Mouse (Mus musculus) v-Abl transformed pro-B cells (cell line): Measurements from ENCODE around the gene Slc2a8.

Source experiments
- in situ Hi-C, 2 experiments: fragments of 400-800 bp; cut with MboI; formaldehyde crosslinking; loops; one replicate each; pipeline ENCODE4 v1.15.1; 2025; ENCODE audit not compliant: unreplicated experiment in 2 of 2

Slc2a8 gene

DNA sequence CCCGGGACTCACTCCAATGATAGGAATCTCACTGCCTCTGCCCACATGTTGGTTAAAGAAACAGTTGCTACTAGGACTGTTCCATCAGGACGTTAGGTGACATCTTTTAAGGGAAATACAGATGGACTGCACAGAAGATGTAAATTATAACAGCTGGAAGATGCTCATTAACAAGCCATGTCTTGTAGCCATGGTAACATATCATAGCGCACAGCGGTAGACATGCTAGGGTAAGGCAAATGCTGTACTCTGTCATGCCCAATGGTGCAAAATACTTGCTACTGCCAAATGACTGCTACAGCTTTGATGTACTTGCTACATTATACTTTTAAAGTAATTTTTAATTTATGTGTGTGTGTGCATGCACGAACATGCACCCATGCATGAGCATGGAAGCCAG, 4.8 kb downstream of the Slc2a8 start:
- in situ Hi-C loops = no loop called here

DNA sequence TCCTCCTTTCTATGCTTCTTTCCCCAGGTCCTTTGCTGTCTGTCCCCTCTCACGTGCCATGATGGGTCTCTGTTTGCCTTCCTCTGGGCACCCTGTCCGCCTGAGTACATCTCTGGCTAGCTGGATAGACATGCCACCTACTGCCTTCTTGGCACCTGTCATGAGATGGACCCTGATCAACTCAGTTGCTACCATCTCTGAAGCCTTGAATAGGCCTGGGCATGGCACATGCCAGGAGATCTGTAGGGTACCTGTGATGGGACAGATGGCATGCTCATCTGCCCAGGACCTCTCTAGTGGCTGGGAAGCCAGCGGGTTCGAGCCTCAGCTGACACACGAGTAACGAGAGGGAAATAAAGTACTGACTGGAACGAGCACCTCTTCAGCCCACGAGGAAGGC, 7.7 kb downstream of the Slc2a8 start:
- in situ Hi-C loops = no loop called here

DNA sequence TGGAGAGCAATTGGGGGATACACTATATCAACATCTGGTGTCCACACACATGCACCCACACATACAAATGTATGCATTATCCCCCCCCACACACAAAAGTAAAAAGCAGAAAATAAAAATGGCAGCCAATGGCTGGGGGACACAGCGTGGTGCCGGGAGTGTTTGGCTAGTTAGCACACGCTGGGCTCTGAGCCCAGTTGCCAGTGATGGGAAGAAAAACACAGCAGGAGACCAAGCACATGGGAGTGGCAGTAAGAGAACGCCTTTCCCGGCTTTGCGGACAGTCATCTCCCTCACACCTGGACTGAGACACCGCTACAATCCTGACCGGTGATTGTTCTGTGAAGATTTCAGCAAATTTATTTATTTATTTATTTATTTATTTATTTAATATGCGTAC, 10.6 kb downstream of the Slc2a8 start:
- in situ Hi-C loops = no loop called here

DNA sequence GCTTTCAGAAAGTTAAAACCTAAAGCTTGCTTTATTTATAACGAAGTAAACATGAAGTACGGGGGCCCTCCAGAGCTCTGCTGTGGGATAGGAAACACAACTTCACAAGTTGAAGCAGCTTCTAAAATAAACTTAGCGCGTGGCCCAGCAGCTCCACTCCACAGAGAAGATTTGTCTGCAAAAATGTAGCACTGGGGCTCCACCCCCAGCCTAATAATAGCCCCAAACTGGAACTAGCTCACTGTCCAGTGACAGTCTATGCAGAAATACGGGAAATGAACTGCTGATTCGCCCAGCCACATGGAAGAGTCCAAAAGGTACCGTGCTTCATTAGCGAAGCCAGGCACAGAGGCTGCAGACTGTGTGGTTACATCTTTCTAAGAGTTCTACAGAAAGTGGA, 12.6 kb downstream of the Slc2a8 start:
- in situ Hi-C loops = no loop called here

DNA sequence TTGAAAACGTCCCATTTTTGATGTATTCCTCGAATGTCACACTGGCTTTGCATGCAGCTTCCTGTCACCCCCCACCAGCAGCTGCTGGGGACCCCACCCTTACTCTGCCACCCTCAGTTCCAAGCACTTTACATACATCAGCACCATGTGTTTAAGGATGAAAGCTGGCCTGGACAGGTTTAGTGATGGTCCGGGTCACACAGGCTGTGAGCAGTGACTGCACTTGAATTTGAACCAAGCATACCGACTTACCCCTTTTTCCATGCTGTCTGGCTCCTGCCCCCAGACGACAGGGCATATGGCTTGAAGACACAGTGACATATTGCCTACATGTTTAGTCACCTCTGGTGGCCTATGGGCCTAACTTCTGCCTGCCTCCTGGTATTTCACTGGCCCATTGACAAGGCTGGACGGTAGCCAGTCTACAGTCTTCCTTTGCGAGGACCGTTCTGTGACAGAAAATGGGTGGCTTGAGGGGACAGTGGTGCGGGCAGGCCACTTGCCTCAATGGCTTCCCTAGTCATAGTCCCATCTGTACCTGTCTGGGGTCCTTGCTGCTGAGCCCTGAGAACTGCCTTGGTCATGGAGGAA, 13.8 kb downstream of the Slc2a8 start:
- in situ Hi-C loops = no loop called here

DNA sequence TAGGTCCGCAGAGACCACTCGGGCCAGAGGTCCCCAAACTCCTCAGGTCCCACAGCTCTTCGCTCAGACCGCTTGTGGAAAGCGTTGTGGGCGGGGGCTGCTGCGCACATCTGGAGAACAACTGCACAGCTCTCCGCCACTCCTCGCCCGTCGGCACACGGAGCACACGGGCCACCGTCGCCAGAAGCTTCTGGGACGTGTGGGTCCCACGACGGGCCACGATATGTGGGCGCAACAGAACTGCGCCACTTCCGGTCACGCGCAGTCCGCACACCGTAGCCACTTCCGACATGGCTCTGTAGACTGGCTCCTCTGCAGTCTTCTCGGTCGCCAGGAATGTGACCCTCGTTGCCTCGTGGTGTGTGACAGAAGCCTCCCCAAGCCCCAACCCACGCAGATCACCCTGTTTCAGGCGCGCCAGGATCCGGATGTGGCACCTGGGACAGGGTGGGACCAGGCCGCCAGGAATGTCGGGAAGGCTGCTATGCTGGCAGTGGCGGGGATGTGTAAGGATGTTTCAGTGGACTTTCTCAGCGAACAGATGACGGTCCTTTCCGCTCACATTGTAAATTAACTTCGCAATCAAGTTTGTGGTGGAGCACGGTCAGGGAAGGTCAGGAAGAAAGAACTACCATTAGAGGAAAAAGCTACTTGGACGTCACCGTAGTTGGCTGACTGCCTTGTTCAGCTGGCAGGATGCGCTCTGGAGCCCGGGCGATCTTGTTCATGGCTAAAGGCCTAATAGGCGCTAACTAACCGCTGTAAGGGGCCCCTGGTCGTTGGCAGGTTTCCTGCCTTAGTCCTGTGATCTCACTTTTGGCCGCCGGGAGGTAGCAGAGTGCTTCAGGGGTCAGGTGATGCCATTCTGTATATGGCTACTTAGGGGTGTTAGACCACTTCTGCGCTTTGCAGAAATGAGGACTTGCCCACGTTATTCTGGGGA, 14.9 kb downstream of the Slc2a8 start:
- in situ Hi-C loops = no loop called here

DNA sequence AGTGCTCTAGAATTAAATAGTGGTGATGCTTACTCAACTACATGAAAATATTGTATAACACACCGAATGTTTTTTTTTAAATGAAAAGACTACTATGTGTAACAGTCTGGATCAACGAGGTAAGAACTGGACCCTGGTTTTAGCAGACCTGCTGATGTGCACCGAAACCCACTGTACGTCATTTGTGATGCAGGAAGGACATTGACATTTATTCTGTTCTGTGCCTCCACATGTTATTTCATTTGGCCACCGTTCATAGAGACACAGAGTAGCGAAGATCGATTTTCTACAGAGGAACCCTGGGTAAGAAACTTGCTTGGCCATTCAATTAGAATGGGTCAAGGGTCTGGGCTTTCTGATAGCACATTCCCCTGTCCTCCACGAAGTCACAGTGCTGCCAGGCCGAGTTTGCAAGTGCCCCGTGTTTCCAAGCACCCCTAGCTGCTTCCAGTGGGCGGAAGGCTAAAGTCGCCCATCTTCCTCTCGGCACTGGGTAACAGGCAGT, 15.6 kb downstream of the Slc2a8 start:
- in situ Hi-C loops = no loop called here

DNA sequence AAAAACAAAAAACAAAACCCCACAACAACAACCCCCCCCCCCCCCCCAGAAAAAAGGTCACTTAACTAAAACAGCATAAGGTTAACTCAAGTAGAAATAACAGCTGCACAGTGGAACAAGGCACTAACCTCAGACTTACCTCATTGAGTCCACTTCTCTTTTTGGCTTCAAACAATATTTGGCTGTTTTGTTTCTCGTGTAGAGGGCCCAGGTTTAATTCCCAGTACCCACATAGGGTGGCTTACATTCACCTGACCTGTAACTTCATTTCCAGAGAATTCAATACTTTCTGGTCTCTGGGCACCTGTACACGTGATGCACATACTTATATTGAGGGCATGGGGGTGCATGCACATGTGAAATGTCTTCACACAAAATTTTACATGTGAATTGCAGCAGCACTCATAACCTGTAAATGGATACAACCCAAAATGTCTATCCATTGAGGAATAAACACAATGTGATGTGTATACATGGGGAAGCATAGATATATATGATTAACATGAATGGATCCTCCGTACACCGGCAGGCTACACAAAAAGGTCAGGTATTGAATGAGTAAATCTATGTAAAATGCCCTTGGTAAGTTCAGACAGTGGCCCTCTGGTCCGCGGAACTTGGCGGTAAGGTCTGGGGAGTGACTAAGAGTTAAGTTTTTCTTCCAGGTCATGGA, 16.2 kb downstream of the Slc2a8 start:
- in situ Hi-C loops = no loop called here

DNA sequence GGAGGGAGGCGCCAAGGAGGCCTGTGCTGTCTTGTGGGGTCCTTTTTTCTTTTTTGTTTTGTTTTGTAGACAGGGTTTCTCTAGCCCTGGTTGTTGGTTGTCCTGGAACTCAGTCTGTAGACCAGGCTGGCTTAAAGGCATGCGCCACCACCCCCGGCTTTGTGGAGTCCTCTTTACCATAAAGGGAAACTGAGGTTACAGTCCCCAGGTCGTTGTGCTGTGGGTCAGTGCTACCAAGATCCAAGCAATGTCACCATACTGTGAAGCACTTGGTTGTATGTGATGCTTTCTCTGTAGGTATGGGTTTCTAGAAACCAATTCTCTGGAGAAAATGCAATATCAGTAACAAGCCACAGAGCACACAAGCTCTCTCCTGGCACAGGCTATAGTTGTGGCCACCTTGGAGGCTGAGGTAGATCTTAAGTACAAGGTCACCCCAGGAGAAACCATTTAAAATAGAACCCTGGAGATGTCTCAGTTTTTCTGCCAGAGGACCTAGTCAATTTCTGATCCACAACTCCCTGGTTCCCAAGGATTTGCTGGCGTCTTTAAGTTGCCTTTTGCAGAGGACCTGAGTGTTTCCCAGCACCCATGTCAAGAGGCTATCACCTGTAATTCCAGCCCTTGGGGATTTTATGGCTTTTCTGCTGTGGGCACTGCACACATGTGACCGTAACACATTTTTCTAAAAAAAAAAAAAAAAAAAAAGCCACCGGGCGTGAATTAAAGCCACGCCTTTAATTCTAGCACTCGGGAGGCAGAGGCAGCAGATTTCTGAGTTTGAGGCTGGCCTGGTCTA, 17.0 kb downstream of the Slc2a8 start:
- in situ Hi-C loops = no loop called here

DNA sequence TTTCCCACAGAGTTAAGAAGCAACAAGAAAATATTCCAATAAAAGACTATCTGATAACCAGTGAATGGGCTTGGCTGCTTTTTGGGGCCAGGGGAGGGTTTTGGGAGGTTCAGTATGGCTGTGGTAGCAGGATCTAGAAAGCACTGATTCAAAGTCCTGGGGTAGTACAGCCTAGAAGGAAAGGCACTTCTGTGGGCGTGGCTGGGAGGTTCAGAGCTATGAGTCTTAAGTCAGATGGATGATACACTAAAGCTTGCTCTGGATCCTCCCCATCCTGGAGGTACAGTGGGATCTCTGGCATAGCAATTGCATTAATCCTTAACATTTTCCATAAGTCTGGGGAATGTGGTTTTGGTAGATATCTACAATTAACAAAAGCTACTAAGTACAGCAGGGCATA, 17.9 kb downstream of the Slc2a8 start:
- in situ Hi-C loops = no loop called here

DNA sequence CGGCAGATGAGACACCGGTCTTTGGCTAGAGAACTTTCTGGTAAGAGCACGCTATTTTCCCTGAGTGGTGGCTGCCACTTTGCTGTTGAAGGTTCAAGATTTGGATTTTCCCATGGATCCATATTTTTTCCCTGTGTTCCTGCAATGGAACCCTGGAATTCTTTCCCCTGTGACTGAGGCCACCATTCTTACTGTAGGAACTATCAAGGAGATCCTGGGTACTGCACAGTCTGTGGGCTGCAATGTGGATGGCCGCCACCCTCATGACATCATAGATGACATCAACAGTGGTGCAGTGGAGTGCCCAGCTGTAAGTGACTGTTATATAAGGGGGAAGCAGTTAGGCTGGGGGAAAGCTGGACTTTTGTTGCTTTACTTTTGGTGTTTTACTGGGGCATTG, 18.3 kb downstream of the Slc2a8 start:
- in situ Hi-C loops = no loop called here

DNA sequence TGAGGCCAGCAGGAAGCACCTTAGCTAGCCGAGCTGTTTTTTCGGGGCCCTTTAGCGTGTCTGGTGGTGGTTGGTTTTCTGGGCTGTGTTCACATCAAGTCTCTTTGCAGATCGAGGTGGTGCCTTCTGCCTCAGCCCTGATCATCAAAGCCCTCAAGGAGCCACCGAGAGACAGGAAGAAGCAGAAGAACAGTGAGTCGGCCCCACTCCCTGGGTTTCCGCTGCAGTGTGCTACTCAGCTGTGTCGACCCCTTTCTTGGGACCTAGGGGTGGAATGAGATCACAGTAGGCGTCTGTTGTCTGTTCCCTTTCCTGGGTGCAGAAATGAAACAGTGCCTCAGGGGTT, 19.0 kb downstream of the Slc2a8 start:
- in situ Hi-C loops = no loop called here

DNA sequence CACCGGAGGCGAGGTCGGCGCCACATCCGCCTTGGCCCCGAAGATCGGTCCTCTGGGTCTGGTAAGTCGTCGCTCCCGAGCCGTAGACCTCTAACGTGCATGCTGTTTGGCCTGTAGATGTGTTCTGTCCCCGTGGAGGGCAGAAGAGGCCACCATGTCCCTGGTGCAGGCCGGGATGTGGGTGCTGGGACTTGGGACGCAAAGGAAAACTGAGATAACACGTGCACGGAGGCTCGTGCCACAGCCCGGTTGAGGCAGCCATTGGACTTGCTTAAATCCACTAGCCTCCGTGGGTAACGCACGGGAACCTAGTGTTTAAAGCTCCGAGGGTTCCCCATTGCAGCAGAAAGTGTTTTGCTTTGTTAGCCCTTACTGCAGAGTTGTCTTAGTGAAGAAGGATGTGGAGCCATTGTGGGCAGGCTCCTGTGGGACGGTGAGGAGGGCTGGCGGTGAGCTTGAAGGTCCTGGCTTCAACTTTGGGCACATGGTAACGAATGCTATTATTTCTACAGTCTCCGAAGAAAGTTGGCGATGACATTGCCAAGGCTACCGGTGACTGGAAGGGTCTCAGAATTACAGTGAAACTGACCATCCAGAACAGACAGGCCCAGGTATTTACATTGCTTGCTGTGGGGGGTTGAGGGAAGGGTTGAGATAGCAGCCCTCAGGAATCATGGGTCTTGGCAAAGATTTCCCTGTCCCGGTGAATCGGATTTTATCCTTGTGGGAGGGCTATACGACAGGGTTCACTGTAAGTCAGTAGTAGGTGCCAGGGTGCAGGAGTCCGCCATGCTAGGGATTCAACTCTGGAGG, 19.6 kb downstream of the Slc2a8 start:
- in situ Hi-C loops = no loop called here

DNA sequence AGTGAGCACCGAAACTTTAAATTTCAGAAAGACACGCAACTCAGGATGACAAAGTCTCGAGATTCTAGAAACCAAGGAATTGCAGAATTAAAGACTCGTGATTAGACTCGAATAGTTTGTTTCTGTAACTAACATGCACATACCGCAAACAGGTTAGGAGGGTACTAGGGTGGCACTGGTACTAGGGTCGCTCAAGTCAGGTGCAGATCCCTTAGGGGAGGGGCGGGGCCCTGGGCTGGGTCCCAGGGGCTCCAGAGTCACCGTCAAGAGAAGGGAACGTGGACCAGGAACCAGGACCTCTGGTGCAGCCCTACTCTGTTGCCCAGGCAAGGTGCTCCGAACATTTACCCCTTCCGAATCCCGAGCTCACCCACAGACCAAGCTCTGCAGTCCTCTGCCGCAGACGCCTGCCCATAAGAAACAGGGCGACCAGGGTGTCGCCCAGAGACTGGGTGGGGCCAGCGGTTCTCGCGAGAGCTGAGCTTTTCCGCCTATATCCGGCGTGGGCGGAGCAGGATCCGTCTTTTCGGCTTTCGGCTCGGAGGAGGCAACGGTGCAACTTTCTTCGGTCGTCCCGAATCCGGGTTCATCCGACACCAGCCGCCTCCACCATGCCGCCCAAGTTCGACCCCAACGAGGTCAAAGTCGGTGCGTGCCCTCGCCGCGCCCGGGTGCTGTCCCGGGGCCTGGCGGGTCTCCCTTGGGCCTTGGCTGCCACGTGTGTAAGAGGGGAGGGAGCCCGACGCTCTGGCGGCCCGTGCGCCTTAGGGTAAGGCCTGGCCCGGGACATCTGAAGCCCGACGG, 20.5 kb downstream of the Slc2a8 start, which contains the start of the genes Rpl12 and Lrsam1:
Rpl12 (plus strand) TSS at position 368 of the 804 bp plus-strand sequence.
Lrsam1 (minus strand) TSS at position 423 of the 804 bp plus-strand sequence.
- in situ Hi-C loops = no loop called here

DNA sequence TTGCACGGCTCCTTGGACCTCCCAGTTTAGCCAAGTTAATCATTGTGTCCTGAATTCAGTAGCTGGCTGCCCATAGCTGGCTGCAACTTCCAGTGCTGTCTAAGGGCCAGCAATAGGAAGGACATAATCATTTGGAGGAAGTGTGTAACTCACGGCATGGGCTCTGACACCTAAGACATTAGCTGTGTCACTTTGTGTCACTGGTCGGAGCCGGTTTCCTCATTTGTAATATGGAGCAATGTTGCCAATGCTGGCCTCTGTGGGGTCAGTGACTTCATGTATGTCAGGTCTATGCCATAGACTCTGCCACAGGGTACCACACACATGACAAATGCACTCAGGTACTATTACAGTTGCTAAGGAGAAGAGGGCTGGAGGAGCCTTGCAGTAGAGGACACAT, 21.6 kb downstream of the Slc2a8 start:
- in situ Hi-C loops = no loop called here

DNA sequence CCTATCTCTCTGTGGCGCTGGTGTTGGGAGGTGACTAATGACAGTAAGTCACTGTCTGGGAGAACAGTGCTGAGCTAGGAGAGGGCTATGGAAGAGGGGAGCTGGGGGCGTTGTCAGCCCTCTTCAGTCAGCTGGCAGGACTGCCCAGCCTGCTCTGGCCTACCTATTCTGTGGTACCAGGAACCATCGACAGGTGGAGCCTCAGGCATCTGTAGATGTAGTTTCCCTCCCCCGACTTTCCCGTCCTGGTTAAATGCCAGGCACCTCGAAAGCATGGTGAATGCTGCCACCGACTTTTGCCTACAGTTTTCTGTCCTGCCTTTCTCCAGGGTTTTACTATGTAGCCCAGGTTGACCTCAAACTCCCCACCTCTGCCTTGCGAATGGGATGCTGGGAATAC, 24.5 kb downstream of the Slc2a8 start:
- in situ Hi-C loops = loop anchor here in 1 of 2 experiments (5.0 kb wide), 1 partner anchor 35 kb away; no protein-coding TSS in a partner anchor

DNA sequence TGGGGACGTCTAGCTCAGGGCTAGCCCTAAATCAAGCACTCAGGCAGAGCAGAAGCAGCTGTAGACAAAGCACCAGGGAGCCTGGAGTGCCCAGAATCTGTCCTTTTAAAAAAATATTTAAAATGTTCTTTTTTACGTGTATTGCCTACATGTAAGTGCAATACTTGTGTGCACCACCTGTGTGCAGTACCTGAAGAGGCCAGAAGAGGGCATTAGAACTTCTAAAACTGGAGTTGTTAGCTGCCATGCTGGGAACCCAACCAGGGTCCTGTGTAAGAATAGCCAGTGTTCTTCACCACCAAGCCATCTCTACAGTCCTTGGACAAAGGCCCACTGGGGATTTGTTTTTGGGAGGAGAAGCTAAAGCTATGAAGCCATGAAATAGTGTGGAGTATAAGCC, 27.3 kb downstream of the Slc2a8 start:
- in situ Hi-C loops = no loop called here

DNA sequence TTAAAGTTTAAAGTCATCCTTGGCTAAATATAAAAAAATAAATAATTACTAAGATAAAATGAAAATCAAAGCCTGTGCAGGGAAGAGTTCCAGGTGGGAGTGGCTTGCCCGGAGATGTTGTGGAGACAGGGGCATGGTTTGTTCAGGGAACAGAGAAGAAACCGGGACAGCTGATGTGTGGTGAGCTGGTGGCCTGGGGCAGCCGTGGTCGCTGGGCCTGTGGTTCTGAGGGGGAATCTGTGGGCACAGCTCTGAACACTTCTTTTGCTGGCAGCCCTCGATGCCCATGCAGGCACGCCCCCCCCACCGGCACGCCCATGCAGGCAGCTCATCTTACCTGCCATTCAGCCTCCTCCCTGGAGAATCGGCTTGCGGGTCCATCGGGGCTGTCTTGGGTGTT, 34.4 kb downstream of the Slc2a8 start:
- in situ Hi-C loops = loop anchor here in 1 of 2 experiments (10.0 kb wide), 1 partner anchor 607 kb away; no protein-coding TSS in a partner anchor

DNA sequence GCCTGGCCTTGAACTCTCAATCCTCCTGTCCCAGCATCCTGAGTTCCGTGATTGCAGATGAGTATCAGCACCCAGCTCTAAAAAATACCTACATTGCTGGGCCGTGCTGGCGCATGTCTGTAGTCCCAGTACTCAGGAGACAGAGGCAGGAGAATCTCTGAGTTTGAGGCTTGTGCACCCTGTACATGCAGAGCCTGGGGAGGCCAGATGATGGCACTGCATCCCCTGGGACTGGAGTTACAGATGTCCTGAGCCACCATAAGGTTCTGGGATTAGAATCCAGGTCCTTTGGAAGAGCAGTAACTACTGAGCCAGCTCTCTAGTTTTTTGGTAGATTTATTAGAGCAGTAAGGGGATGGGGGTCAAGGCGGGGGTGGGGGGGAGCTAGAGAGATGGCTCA, 41.4 kb downstream of the Slc2a8 start:
- in situ Hi-C loops = loop anchor here in 1 of 2 experiments (10.0 kb wide), 1 partner anchor 614 kb away; no protein-coding TSS in a partner anchor
